Mouse (Mus musculus) heart, postnatal 25 days (tissue): ENCODE data around the gene Hltf. TPM values are rescaled to one million over a fixed set of nuclear protein-coding genes. Genes with fewer than 3 reads are reported as not detected.
"Not testable (repeated sequence)": the region's sequence is repeated elsewhere in the genome, so short reads cannot be mapped to it uniquely, and the experiment has no call there.

Experiments
- DNase-seq: peaks from one replicate; pipeline ENCODE4 v3.0.0; 2022; ENCODE audit warnings: low spot score
- intact Hi-C: fragments of 180-260 bp; cut with DNase I; formaldehyde crosslinking; loops from one replicate; pipeline ENCODE4 v1.15.1; 2025
- total RNA-seq, 2 experiments: library from RNA; stranded (reverse); gene quantifications; 2 replicates each; pipeline ENCODE4 v1.2.3; 2021

Hltf gene
- 10 to 100 TPM; 10.9 to 14.0 TPM for total RNA-seq

GRCm38 (mm10) chr3:20057306-20058196 lies at the start of gene Hltf:
Hltf (plus strand) TSS chr3:20057811.
- DNase-seq: peak; percentile 94
- intact Hi-C loops: loop anchor here (2.0 kb wide), 1 partner anchor 23 kb away; the partner anchor contains the start of gene Hps3

- no peak for DNase-seq
- intact Hi-C loops: no loop called here
Observed at GRCm38 (mm10) chr3:20010464-20010863, 47.1 kb upstream of the Hltf start.

- intact Hi-C loops, DNase-seq: not testable (repeated sequence)
Observed at GRCm38 (mm10) chr3:20010905-20011304, 46.7 kb upstream of the Hltf start.

- intact Hi-C loops: no loop called here
- DNase-seq: peak; percentile 4
Observed at GRCm38 (mm10) chr3:20014454-20014853, 43.2 kb upstream of the Hltf start.

- no peak for DNase-seq
- intact Hi-C loops: no loop called here
Observed at GRCm38 (mm10) chr3:20018076-20018475, 39.5 kb upstream of the Hltf start.

- intact Hi-C loops: no loop called here
- no peak for DNase-seq
Observed at GRCm38 (mm10) chr3:20023832-20024231, 33.8 kb upstream of the Hltf start.

GRCm38 (mm10) chr3:20026481-20026880 lies 31.1 kb upstream of the Hltf start:
- DNase-seq: no peak
- intact Hi-C loops: no loop called here

- DNase-seq: no peak
- intact Hi-C loops: no loop called here
Observed at GRCm38 (mm10) chr3:20026996-20027689, 30.5 kb upstream of the Hltf start.

- intact Hi-C loops: no loop called here
- DNase-seq: no peak
Observed at GRCm38 (mm10) chr3:20027788-20028187, 29.8 kb upstream of the Hltf start.

- DNase-seq: no peak
- intact Hi-C loops: no loop called here
Observed at GRCm38 (mm10) chr3:20028640-20029039, 29.0 kb upstream of the Hltf start.

- DNase-seq: no peak
- intact Hi-C loops: loop anchor here (10.0 kb wide), 1 partner anchor 406 kb away; the partner anchor contains the start of gene 1700064H15Rik
Observed at GRCm38 (mm10) chr3:20030807-20031206, 26.8 kb upstream of the Hltf start.

- DNase-seq: no peak
- intact Hi-C loops: loop anchor here (2.0 to 10.0 kb wide), 2 partner anchors 23 to 409 kb away; partner anchors contain the start of genes 1700064H15Rik and Hltf
Observed at GRCm38 (mm10) chr3:20033761-20034718, 23.6 kb upstream of the Hltf start.

GRCm38 (mm10) chr3:20034719-20035404 lies 22.7 kb upstream of the Hltf start, which contains the start of gene Hps3:
Hps3 (minus strand) TSS chr3:20035315.
- intact Hi-C loops: loop anchor here (2.0 to 10.0 kb wide), 2 partner anchors 22 to 410 kb away; partner anchors contain the start of genes 1700064H15Rik and Hltf
- peak; percentile 76 for DNase-seq

GRCm38 (mm10) chr3:20036069-20036468 lies 21.5 kb upstream of the Hltf start:
- intact Hi-C loops: loop anchor here (10.0 kb wide), 1 partner anchor 411 kb away; the partner anchor contains the start of gene 1700064H15Rik
- no peak for DNase-seq

- DNase-seq, intact Hi-C loops: not testable (repeated sequence)
Observed at GRCm38 (mm10) chr3:20041461-20041860, 16.1 kb upstream of the Hltf start.

GRCm38 (mm10) chr3:20044736-20045135 lies 12.9 kb upstream of the Hltf start:
- intact Hi-C loops, DNase-seq: not testable (repeated sequence)

- DNase-seq: no peak
- intact Hi-C loops: no loop called here
Observed at GRCm38 (mm10) chr3:20058197-20058541, 558 bp downstream of the Hltf start.

GRCm38 (mm10) chr3:20076145-20077053 lies 18.8 kb downstream of the Hltf start:
- no peak for DNase-seq
- intact Hi-C loops: no loop called here
